Mouse (Mus musculus): ENCODE measurements around the gene Scnn1a.

GRCm38 (mm10) chr6:125352046-125352384 is 31.6 kb downstream of the Scnn1a start:
- TF ChIP-seq CTCF (IDR thresholded peaks at IDR 0.05; ENCODE audit: low read depth) (no peak), EP300 (optimal IDR thresholded peaks at IDR 0.05) (no peak)
